Mouse (Mus musculus) lung, embryonic 14.5 days (tissue): ENCODE results near the gene Ube2s. TPM values are rescaled to one million over a fixed set of nuclear protein-coding genes. Genes with fewer than 3 reads are reported as not detected.

ENCODE experiments used
- ATAC-seq: fragments of 200-750 bp; cut with Nextera tagmentation; 2 replicates; pipeline ENCODE4 v1.8.0; 2017; ENCODE audit warnings: mild to moderate bottlenecking, moderate TSS enrichment, moderate library complexity; ENCODE audit not compliant: insufficient read depth
- DNase-seq: peaks from one replicate; pipeline ENCODE4 v3.0.0-alpha.2; 2015
- H3K27ac ChIP-seq: fragments of 300-500 bp; sonication (generic); 2 replicates; pipeline ENCODE4 v1.5.1; 2014; ENCODE audit warnings: low read depth, mild to moderate bottlenecking, moderate library complexity
- H3K27me3 ChIP-seq: fragments of 300-500 bp; sonication (generic); 2 replicates; pipeline ENCODE4 v1.6.1; 2014; ENCODE audit warnings: low read length, control low read depth; ENCODE audit not compliant: insufficient read depth
- H3K36me3 ChIP-seq: fragments of 300-500 bp; sonication (generic); 2 replicates; pipeline ENCODE4 v1.6.1; 2014; ENCODE audit warnings: control low read depth; ENCODE audit not compliant: insufficient read depth
- H3K4me1 ChIP-seq: fragments of 300-500 bp; sonication (generic); 2 replicates; pipeline ENCODE4 v1.6.1; 2014; ENCODE audit warnings: antibody characterized with exemption, control low read depth; ENCODE audit not compliant: insufficient read depth
- H3K4me2 ChIP-seq: fragments of 300-500 bp; sonication (generic); 2 replicates; pipeline ENCODE4 v1.6.1; 2014; ENCODE audit warnings: mild to moderate bottlenecking
- H3K4me3 ChIP-seq: fragments of 300-500 bp; sonication (generic); 2 replicates; pipeline ENCODE4 v1.5.1; 2014; ENCODE audit warnings: low read depth, low read length
- H3K9ac ChIP-seq: fragments of 300-500 bp; sonication (generic); 2 replicates; pipeline ENCODE4 v1.6.1; 2014
- H3K9me3 ChIP-seq: fragments of 300-500 bp; sonication (generic); 2 replicates; pipeline ENCODE4 v1.6.1; 2016; ENCODE audit warnings: low read depth, low read length, control low read depth
- CTCF ChIP-seq: IDR thresholded peaks from 2 replicates; pipeline ENCODE4 v1.5.1; 2016; ENCODE audit warnings: antibody characterized with exemption, low read depth
- WGBS: fragments of 180-500 bp; shearing (Covaris S2); extraction: QIAGEN DNeasy Blood & Tissue Kit; methylation state at CpG from one replicate; pipeline ENCODE4 v1.1.7; 2014; 5-methylcytosine and 5-hydroxymethylcytosine counted together
- polyA plus RNA-seq: library from polyadenylated mRNA; unstranded; fragments of >200 nt; fragmentation: Nextera tagmentation; extraction: Ambion mirVana; gene quantifications from 2 replicates; pipeline ENCODE4 v1.2.1, GENCODE M21; 2014

Gene Ube2s
- polyA plus RNA-seq, 1 experiment from 2014 or later = 470 TPM

- no peak overlapping the region for H3K9ac ChIP-seq
- no peak for DNase-seq
- H3K27me3 ChIP-seq = no peaks in the 10 kb centered on the region
- 96% methylated on average over 6 of the region's 6 CpGs for WGBS
- H3K9me3 ChIP-seq = no peaks in the 10 kb centered on the region
- TF ChIP-seq CTCF = no peak
- no peak overlapping the region for H3K4me3 ChIP-seq
- H3K27ac ChIP-seq = no peak overlapping the region
- no peaks in the 10 kb centered on the region for H3K4me1 ChIP-seq
- H3K36me3 ChIP-seq = peaks cover 39% of the 10 kb centered on the region
- H3K4me2 ChIP-seq = no peak overlapping the region
- no peak for ATAC-seq
Observed at GRCm38 (mm10) chr7:4744886-4745285, 67.5 kb downstream of the Ube2s start.

Other genes starting within 250 kb of the Ube2s start
- gene Ptprh, start 208.5 kb downstream of the Ube2s start, polyA plus RNA-seq = not detected in 2 replicates
- gene Tmem86b, start 181.2 kb downstream of the Ube2s start, polyA plus RNA-seq = 1.0 and 1.3 TPM in 2 replicates
- gene Ppp6r1, start 153.6 kb downstream of the Ube2s start, polyA plus RNA-seq = 7.6 and 7.8 TPM in 2 replicates
- 94.0 and 98.5 TPM in 2 replicates for gene Hspbp1, start 127.5 kb downstream of the Ube2s start, polyA plus RNA-seq
- gene Brsk1, start 122.0 kb downstream of the Ube2s start, polyA plus RNA-seq = 1.4 and 1.6 TPM in 2 replicates
- gene Tmem150b, start 87.3 kb downstream of the Ube2s start, polyA plus RNA-seq = not detected in 2 replicates
- 51.3 and 53.1 TPM in 2 replicates for gene Kmt5c, start 72.5 kb downstream of the Ube2s start, polyA plus RNA-seq
- gene Cox6b2, start 59.5 kb downstream of the Ube2s start, polyA plus RNA-seq = 37.3 and 40.1 TPM in 2 replicates
- gene Fam71e2, start 41.3 kb downstream of the Ube2s start, polyA plus RNA-seq = not detected in 2 replicates
- not detected in 2 replicates for gene Il11, start 29.7 kb downstream of the Ube2s start, polyA plus RNA-seq
- gene Tmem190, start 29.7 kb downstream of the Ube2s start, polyA plus RNA-seq = not detected in 2 replicates
- gene Tmem238, start 22.9 kb downstream of the Ube2s start, polyA plus RNA-seq = 11.6 and 11.7 TPM in 2 replicates
- 294 and 337 TPM in 2 replicates for gene Rpl28, start 19.7 kb downstream of the Ube2s start, polyA plus RNA-seq
- 1.1 and 1.3 TPM in 2 replicates for gene Shisa7, start 32.1 kb upstream of the Ube2s start, polyA plus RNA-seq
- gene Isoc2b, start 57.7 kb upstream of the Ube2s start, polyA plus RNA-seq = 5.8 and 6.1 TPM in 2 replicates
- gene Isoc2a, start 64.6 kb upstream of the Ube2s start, polyA plus RNA-seq = 0.88 and 0.91 TPM in 2 replicates
- gene Gm36210, start 93.9 kb upstream of the Ube2s start, polyA plus RNA-seq = not detected in 2 replicates
- 4.2 and 4.3 TPM in 2 replicates for gene Zfp628, start 102.6 kb upstream of the Ube2s start, polyA plus RNA-seq
- 1.4 and 2.3 TPM in 2 replicates for gene Nat14, start 109.4 kb upstream of the Ube2s start, polyA plus RNA-seq
- 2.1 and 2.2 TPM in 2 replicates for gene Ssc5d, start 113.2 kb upstream of the Ube2s start, polyA plus RNA-seq
- 0.13 and 0.46 TPM in 2 replicates for gene Sbk2, start 151.8 kb upstream of the Ube2s start, polyA plus RNA-seq
- 0.76 and 0.87 TPM in 2 replicates for gene Sbk3, start 158.6 kb upstream of the Ube2s start, polyA plus RNA-seq
- gene Zfp579, start 183.6 kb upstream of the Ube2s start, polyA plus RNA-seq = 35.1 and 35.9 TPM in 2 replicates
- 13.6 and 13.8 TPM in 2 replicates for gene Zfp524, start 201.8 kb upstream of the Ube2s start, polyA plus RNA-seq
- 41.9 and 46.4 TPM in 2 replicates for gene Fiz1, start 202.1 kb upstream of the Ube2s start, polyA plus RNA-seq
- 0.74 TPM in 1 of 2 replicates, not detected in the other for gene Gm44973, start 202.9 kb upstream of the Ube2s start, polyA plus RNA-seq
- 7.4 TPM in 2 replicates for gene Zfp865, start 207.8 kb upstream of the Ube2s start, polyA plus RNA-seq
- 5.6 and 6.0 TPM in 2 replicates for gene Ccdc106, start 208.0 kb upstream of the Ube2s start, polyA plus RNA-seq
- not detected in 2 replicates for gene 4632433K11Rik, start 221.5 kb upstream of the Ube2s start, polyA plus RNA-seq
- gene Zfp784, start 225.9 kb upstream of the Ube2s start, polyA plus RNA-seq = 4.2 and 4.6 TPM in 2 replicates
- gene Zfp580, start 238.9 kb upstream of the Ube2s start, polyA plus RNA-seq = 44.5 and 45.1 TPM in 2 replicates
- 145 and 162 TPM in 2 replicates for gene U2af2, start 249.6 kb upstream of the Ube2s start, polyA plus RNA-seq